Mouse (Mus musculus) CH12F3 (cell line): Measurements from ENCODE around the gene 4930518I15Rik.
"Not testable (repeated sequence)": the region's sequence is repeated elsewhere in the genome, so short reads cannot be mapped to it uniquely, and the experiment has no call there.

Experiments
- in situ Hi-C: fragments of 300-500 bp; cut with MboI; formaldehyde crosslinking; loops from 2 replicates; pipeline ENCODE4 v1.14.3; 2020; ENCODE audit warnings: low sequenced_read_pairs

The 4930518I15Rik gene

GRCm38 (mm10) chr2:156879541-156879940 is 21.8 kb upstream of the 4930518I15Rik start:
- in situ Hi-C loops = loop anchor here (5.0 to 10.0 kb wide), 2 partner anchors 118 to 205 kb away; partner anchors contain the start of gene Tldc2

GRCm38 (mm10) chr2:156877726-156878125 is 20.0 kb upstream of the 4930518I15Rik start:
- in situ Hi-C loops = loop anchor here (5.0 to 10.0 kb wide), 2 partner anchors 120 to 207 kb away; partner anchors contain the start of gene Tldc2

- in situ Hi-C loops = loop anchor here (5.0 to 10.0 kb wide), 2 partner anchors 122 to 210 kb away; partner anchors contain the start of gene Tldc2
Measured at GRCm38 (mm10) chr2:156874760-156875510, 17.2 kb upstream of the 4930518I15Rik start.

GRCm38 (mm10) chr2:156874047-156874759 is 16.5 kb upstream of the 4930518I15Rik start:
- in situ Hi-C loops = loop anchor here (10.0 kb wide), 1 partner anchor 211 kb away; the partner anchor contains the start of gene Tldc2

DNA sequence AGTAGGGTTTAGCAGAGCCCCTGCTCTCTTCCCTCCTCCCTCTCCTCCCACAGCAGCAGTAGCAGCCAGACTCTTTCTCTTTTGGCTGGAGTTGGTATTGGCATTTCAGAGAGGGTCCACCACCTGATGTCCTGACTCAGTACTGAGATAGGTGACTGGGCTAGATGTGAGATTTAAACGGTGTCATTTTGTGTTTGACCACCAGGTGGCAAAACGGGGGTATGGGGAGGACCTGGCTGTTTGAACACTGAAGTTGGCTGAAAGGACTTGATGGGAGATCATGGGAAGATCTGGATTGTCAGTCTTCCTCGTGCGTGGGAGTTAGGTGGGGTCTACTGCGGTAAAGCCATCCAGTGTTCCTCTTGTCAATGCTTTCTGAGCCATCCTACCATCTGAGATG is 15.9 kb upstream of the 4930518I15Rik start:
- in situ Hi-C loops = loop anchor here (10.0 kb wide), 1 partner anchor 211 kb away; the partner anchor contains the start of gene Tldc2

DNA sequence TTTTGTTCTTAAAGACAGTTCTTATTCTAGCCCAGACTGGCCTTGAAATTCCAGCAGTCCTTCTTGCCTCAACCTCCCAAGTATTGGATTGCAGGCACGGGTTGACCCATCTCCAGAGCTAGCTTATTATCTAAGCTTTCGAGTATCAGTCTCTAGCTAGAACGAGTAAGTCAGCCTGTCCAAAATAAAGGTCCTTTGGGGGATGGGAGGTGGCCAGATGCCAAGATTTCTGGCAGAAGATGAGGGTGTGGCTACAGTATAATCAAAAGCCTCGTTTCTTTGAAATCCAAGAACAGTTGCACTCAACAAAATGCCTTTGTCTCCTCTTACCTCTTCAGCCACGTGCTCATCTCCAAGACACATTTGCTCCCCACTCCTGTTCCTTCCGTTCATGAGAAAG is 12.8 kb upstream of the 4930518I15Rik start:
- in situ Hi-C loops = loop anchor here (10.0 kb wide), 1 partner anchor 214 kb away; the partner anchor contains the start of gene Tldc2

- in situ Hi-C loops = no loop called here
Measured at GRCm38 (mm10) chr2:156869554-156869953, 11.8 kb upstream of the 4930518I15Rik start.

GRCm38 (mm10) chr2:156868994-156869393 is 11.2 kb upstream of the 4930518I15Rik start:
- in situ Hi-C loops = no loop called here

DNA sequence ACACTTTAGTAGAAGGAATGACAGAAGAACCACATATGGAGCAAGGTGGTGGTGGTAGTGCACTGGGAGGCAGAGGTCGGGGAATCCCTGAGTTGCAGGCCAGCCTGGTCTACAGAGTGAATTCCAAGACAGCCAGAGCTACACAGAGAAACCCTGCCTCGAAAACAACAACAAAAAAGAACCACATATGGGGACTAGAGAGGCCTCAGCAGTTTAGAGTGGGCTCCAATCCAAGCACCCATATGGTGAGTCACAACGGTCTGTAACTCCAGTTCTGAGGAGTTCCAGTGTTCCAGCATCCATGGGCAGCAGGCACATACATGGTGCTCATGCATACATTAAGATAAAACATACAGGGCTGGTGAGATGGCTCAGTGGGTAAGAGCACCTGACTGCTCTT is 6.7 kb upstream of the 4930518I15Rik start:
- in situ Hi-C loops = no loop called here

GRCm38 (mm10) chr2:156863487-156864160 is 5.9 kb upstream of the 4930518I15Rik start:
- in situ Hi-C loops = no loop called here

GRCm38 (mm10) chr2:156862772-156863486 is 5.2 kb upstream of the 4930518I15Rik start, which contains the start of gene Rab5if:
Rab5if (plus strand) TSS chr2:156863128.
- in situ Hi-C loops = no loop called here

- in situ Hi-C loops = no loop called here
Measured at GRCm38 (mm10) chr2:156862041-156862717, 4.4 kb upstream of the 4930518I15Rik start.

DNA sequence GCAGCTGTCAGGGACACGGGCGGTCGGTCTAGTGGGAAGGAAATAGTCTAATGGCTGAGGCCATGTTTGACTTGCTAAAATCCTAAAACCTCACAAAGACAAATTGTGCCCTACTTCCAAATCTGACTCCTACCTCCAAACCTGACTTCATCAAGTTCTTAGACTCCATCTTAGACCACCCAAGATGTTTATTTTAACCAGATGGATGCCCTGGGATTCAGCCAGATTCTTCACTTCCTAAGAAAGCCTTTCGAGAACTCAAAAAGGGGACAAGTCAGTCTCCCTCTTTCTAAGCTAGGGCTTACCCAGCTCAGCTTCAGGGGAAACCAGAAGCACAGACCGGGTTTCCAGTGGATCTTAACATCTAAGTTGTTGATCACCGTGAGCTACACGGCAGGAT is 925 bp upstream of the 4930518I15Rik start:
- in situ Hi-C loops = no loop called here

DNA sequence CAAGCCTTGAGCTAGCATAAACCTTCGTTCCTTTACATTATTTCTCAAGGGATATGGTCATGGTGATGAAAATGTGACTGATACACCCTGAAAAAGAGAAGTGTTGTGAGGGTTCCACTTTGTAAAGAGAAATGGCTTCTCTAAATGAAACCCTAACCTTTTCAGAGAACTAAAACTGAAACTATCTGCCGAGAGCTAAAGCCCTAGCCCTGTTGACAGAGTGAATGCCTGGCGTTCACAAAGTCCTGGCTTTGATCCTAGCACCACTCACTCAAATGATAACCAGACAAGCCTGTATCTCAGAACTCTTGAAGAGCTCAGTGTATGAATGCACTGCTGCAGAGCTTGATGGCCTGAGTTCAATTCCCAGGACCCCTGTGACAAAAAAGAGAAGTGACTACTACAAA is 358 bp downstream of the 4930518I15Rik start:
- in situ Hi-C loops = no loop called here

DNA sequence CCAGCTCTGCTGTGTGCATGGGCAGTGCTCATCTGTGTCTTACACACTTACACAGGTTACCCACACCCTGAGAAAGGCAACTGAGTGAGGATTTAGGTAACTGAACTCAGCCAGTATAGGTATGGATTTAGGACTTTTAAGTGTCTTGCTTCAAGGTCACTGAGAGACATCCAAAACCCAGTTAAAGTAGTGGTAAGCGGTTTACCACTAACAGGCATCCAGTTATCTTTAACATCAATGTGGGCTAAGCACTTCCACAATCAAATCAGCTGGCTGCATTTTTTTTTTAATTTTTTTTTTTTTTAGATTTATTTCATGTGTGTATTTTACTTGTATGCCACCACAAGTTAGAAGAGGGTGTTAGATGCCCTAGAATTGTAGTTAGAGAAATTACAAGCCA is 1.4 kb downstream of the 4930518I15Rik start:
- in situ Hi-C loops = no loop called here

GRCm38 (mm10) chr2:156853999-156854771 is 3.6 kb downstream of the 4930518I15Rik start:
- in situ Hi-C loops = not testable (repeated sequence)

GRCm38 (mm10) chr2:156853584-156853983 is 4.2 kb downstream of the 4930518I15Rik start:
- in situ Hi-C loops = not testable (repeated sequence)

GRCm38 (mm10) chr2:156850505-156850904 is 7.2 kb downstream of the 4930518I15Rik start:
- in situ Hi-C loops = no loop called here
